Mouse (Mus musculus) ES-E14 (cell line): ENCODE results near the gene Cyp26b1. TPM values are rescaled to one million over a fixed set of nuclear protein-coding genes. Genes with fewer than 3 reads are reported as not detected.
A peak's percentile ranks its signal among the peaks of the same experiment; 100 is the strongest.

Source experiments
- DNase-seq: peaks from one replicate; pipeline ENCODE4 v3.0.0-alpha.2; 2013; ENCODE audit warnings: low read depth, low spot score
- H3K27ac ChIP-seq: 2 replicates; pipeline ENCODE4 v1.5.1; 2012; ENCODE audit warnings: low read depth, mild to moderate bottlenecking, low read length, moderate library complexity, mixed read lengths; ENCODE audit not compliant: poor library complexity, insufficient read depth, severe bottlenecking
- H3K36me3 ChIP-seq: 2 replicates; pipeline ENCODE4 v1.6.1; 2012; ENCODE audit warnings: mild to moderate bottlenecking, low read length, moderate library complexity, mixed read lengths; ENCODE audit not compliant: control insufficient read depth, poor library complexity, insufficient read depth, severe bottlenecking
- H3K4me1 ChIP-seq, 2 experiments: fragments of 150-350 bp in 1 of 2; sonication (generic) in 1 of 2; 2 replicates each; pipeline ENCODE4 v1.6.1; 2012; ENCODE audit warnings: low read length in 2 of 2, mild to moderate bottlenecking in 1 of 2, mixed read lengths in 1 of 2; ENCODE audit not compliant: control insufficient read depth in 2 of 2, insufficient read depth in 2 of 2, poor library complexity in 1 of 2
- H3K4me3 ChIP-seq, 2 experiments: fragments of 150-350 bp in 1 of 2; sonication (generic) in 1 of 2; 2 replicates each; pipeline ENCODE4 v1.5.1; 2012; ENCODE audit warnings: low read length in 2 of 2, low read depth in 1 of 2, mild to moderate bottlenecking in 1 of 2, mixed read lengths in 1 of 2; ENCODE audit not compliant: insufficient read depth in 1 of 2, poor library complexity in 1 of 2, severe bottlenecking in 1 of 2
- H3K9ac ChIP-seq: 2 replicates; pipeline ENCODE4 v1.6.1; 2012; ENCODE audit warnings: low read depth, mild to moderate bottlenecking, low read length, mixed read lengths; ENCODE audit not compliant: poor library complexity, insufficient read depth, severe bottlenecking
- H3K9me3 ChIP-seq: fragments of 150-350 bp; sonication (generic); 2 replicates; pipeline ENCODE4 v1.6.1; 2012; ENCODE audit warnings: low read depth, mild to moderate bottlenecking, low read length; ENCODE audit not compliant: control insufficient read depth, insufficient read depth
- CHD2 ChIP-seq: IDR thresholded peaks from 2 replicates; pipeline ENCODE4 v1.6.1; 2014; ENCODE audit warnings: mild to moderate bottlenecking, low read depth, low read length, inconsistent platforms
- HCFC1 ChIP-seq: IDR thresholded peaks from 2 replicates; pipeline ENCODE4 v1.6.1; 2012; ENCODE audit warnings: low read length, inconsistent platforms, borderline replicate concordance; ENCODE audit not compliant: insufficient read depth
- MAFK ChIP-seq: IDR thresholded peaks from 2 replicates; pipeline ENCODE4 v1.6.1; 2014; ENCODE audit warnings: mild to moderate bottlenecking, low read depth, low read length, inconsistent platforms; ENCODE audit not compliant: insufficient read depth
- ZC3H11A ChIP-seq: IDR thresholded peaks from 2 replicates; pipeline ENCODE4 v1.6.1; 2012; ENCODE audit warnings: low read depth, mild to moderate bottlenecking, inconsistent platforms, low read length, borderline replicate concordance
- ZNF384 ChIP-seq: IDR thresholded peaks from 2 replicates; pipeline ENCODE4 v1.6.1; 2012; ENCODE audit warnings: low read depth, low read length, inconsistent platforms
- in situ Hi-C, 2 experiments: fragments of 600-800 bp; cut with MboI; formaldehyde crosslinking; loops; one replicate each; pipeline ENCODE4 v1.15.1; 2025; ENCODE audit warnings: low sequenced_read_pairs in 2 of 2, inconsistent platforms in 1 of 2; ENCODE audit not compliant: unreplicated experiment in 2 of 2
- total RNA-seq: library from RNA; depleted of rRNA; stranded (reverse); fragments of 300-350 nt; gene quantifications from 2 replicates; pipeline ENCODE4 v1.2.3, GENCODE M21; 2012

The Cyp26b1 gene
- total RNA-seq, 1 experiment: 0.54 TPM

GRCm38 (mm10) chr6:84588221-84588894, 5.3 kb downstream of the Cyp26b1 start:
- Histone ChIP-seq H3K9ac (no peak overlapping the region), H3K9me3 (no peaks in the 10 kb centered on the region), H3K4me3 (peak overlapping the region; percentile 45 to 66), H3K4me1 (peaks cover 2 to 12% of the 10 kb centered on the region in 2 experiments; a peak in 2 of 4 replicates), H3K27ac (no peak overlapping the region), H3K36me3 (no peaks in the 10 kb centered on the region)
- no peak for DNase-seq
- TF ChIP-seq ZC3H11A (no peak), ZNF384 (no peak), MAFK (no peak), HCFC1 (no peak), CHD2 (no peak)
- in situ Hi-C loops: loop anchor here (10.0 to 25.0 kb wide), 5 partner anchors 494 to 1526 kb away; partner anchors contain the start of genes Aup1 (in 1 of the 2), Dqx1 (in 1 of the 2), Emx1 (in 1 of the 2) and Htra2 (in 1 of the 2)

DNA sequence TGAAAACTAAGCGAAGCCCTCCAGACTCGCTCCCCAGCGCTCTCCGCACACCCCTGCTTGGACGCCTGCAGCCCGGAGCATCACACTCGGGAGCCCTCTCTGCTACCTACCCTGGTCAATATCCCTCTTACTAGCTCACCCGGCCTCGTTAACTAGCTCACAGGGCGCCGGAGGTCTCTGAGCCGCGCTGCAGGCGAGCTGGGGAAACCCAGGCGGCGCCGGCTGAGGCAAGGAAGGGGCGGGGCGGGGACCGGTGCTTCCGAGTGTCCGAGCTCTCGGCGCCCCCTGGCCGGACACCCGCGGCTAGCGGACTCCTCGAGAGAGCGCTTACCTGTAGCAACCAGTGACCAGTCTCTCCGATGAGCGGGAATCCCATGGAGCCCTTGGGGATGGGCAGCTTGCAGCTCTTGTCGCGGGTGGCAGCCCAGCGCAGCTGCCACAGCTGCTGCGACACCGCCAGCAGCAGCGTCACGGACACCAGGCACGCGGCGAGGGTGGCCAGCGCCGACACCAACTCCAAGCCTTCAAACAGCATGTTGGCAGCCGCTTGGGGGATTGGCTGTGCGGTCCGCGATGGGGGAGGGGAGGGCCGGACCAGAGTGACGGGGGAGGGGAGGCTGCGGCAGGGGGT, 6.1 kb downstream of the Cyp26b1 start:
- Histone ChIP-seq H3K9me3 (no peaks in the 10 kb centered on the region), H3K9ac (no peak overlapping the region), H3K4me3 (peak overlapping the region; percentile 40 to 47; a peak in 3 of 4 replicates), H3K36me3 (no peaks in the 10 kb centered on the region), H3K4me1 (peaks cover 2 to 15% of the 10 kb centered on the region in 2 experiments; a peak in 2 of 4 replicates), H3K27ac (no peak overlapping the region)
- DNase-seq: no peak
- in situ Hi-C loops: loop anchor here (10.0 to 25.0 kb wide), 5 partner anchors 493 to 1525 kb away; partner anchors contain the start of genes Aup1 (in 1 of the 2), Dqx1 (in 1 of the 2), Emx1 (in 1 of the 2) and Htra2 (in 1 of the 2)
- TF ChIP-seq HCFC1 (no peak), MAFK (no peak), ZNF384 (no peak), CHD2 (no peak), ZC3H11A (no peak)

DNA sequence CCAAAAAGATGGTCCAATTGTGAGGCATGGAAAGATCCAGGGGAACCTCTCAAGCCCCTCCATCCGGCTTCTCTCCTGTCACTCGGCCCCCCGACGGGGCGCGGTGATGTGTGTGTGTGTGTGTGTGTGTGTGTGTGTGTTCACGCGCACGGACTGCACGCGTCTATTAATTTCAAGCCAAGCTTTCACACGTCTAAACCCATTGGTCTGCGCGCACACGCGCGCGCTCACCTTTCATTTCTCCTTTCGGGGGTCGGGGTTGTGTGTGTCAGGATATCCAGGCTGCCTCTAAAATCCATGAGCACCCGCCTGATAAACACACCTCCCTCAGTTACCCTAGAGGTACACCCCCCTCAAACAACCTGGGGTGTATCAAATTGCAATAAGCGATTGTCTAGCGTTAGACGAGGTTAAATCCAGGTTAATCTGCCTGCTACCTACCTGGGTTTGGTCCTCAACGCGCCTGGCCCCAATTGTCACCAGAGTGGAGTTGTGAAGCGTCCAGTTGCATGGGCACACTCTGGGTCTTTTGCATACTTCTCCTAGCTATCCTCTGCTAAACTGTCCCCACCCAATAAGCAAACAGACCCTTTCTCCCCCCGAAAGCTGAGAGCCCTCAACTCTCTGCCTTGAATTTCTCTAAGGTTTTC, 7.0 kb downstream of the Cyp26b1 start:
- no peak for DNase-seq
- Histone ChIP-seq H3K9me3 (no peaks in the 10 kb centered on the region), H3K4me3 (no peak overlapping the region), H3K36me3 (no peaks in the 10 kb centered on the region), H3K9ac (no peak overlapping the region), H3K4me1 (peaks cover 2 to 15% of the 10 kb centered on the region in 2 experiments; a peak in 2 of 4 replicates), H3K27ac (no peak overlapping the region)
- in situ Hi-C loops: loop anchor here (10.0 to 25.0 kb wide), 5 partner anchors 492 to 1524 kb away; partner anchors contain the start of genes Aup1 (in 1 of the 2), Dqx1 (in 1 of the 2), Emx1 (in 1 of the 2) and Htra2 (in 1 of the 2)
- TF ChIP-seq ZC3H11A (no peak), MAFK (no peak), HCFC1 (no peak), ZNF384 (no peak), CHD2 (no peak)

DNA sequence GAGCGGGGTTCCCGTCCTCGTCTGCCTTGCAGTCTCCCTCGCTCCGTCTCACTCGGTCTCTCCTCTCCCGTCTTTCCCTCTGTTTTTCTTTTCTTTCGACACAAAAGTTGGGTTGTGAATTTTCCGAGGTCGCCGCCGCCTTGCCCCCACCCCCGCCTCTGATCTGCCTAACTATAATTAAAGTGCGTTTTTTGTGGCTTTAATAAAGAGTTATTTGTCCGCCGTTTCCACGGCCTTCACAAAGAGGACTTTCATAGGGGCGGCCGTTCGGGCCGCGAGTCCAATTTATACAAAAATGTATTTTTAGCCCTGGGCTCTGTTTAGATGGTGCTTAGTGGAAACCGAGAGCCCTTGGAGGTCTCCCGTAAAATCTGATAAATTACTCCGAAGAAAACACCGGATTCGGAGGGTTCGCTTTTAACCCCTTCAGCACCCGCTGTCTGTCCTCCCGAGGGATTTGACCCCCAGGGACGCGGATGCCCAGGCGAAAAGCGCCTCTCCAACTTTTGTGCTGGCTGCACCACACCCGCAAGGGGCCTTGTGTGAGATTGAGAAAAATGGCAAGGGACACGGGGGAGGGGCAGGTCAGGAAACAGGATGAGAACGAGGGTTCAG, 7.9 kb downstream of the Cyp26b1 start:
- Histone ChIP-seq H3K36me3 (no peaks in the 10 kb centered on the region), H3K9me3 (no peaks in the 10 kb centered on the region), H3K27ac (no peak overlapping the region), H3K9ac (no peak overlapping the region), H3K4me3 (peak overlapping the region in 1 of 2 experiments; percentile 32; a peak in 2 of 4 replicates), H3K4me1 (peaks cover 2 to 15% of the 10 kb centered on the region in 2 experiments; a peak in 2 of 4 replicates)
- DNase-seq: no peak
- in situ Hi-C loops: loop anchor here (10.0 to 25.0 kb wide), 5 partner anchors 491 to 1523 kb away; partner anchors contain the start of genes Aup1 (in 1 of the 2), Dqx1 (in 1 of the 2), Emx1 (in 1 of the 2) and Htra2 (in 1 of the 2)
- TF ChIP-seq CHD2 (no peak), ZC3H11A (no peak), ZNF384 (no peak), HCFC1 (no peak), MAFK (no peak)
